Mouse (Mus musculus): ENCODE results near the gene Pbx4. TPM values are rescaled to one million over a fixed set of nuclear protein-coding genes. Genes with fewer than 3 reads are reported as not detected.

Gene Pbx4
- polyA plus RNA-seq, 1 experiment from 2014 or later, result 2.6 TPM

DNA sequence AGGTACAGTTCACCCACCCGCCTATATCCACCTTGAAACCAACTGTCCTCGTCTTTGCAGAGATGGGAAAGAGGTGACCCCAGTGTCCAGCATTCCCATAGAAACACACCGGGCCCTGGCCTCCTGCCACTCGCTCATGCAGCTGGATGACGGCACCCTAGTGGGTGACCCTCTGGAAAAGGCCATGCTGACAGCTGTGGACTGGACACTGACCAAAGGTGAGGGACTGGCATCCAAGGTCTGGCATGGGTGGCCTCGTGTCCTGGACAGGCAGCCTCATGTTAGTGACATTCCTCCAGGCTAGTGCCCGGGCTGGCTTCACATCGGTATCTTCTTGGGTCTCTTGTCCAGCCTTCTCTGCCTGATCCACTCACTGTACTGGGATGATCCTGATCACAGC lies 33.0 kb upstream of the Pbx4 start:
- no peaks in the 10 kb centered on the region for H3K9me3 ChIP-seq (replicated peaks)
- H3K4me2 ChIP-seq, result no peak overlapping the region
- WGBS, result 91% methylated on average over 8 of the region's 8 CpGs
- no peaks in the 10 kb centered on the region for H3K4me1 ChIP-seq (replicated peaks)
- H3K9ac ChIP-seq, result no peak overlapping the region
- H3K4me3 ChIP-seq, result no peak overlapping the region
- H3K27ac ChIP-seq, result no peak overlapping the region
- ATAC-seq (replicated peaks; ENCODE audit: insufficient number of reproducible peaks, insufficient read depth, low FRiP score, low read depth), result no peak
- no peaks in the 10 kb centered on the region for H3K27me3 ChIP-seq
- H3K36me3 ChIP-seq, result peaks cover 97% of the 10 kb centered on the region

DNA sequence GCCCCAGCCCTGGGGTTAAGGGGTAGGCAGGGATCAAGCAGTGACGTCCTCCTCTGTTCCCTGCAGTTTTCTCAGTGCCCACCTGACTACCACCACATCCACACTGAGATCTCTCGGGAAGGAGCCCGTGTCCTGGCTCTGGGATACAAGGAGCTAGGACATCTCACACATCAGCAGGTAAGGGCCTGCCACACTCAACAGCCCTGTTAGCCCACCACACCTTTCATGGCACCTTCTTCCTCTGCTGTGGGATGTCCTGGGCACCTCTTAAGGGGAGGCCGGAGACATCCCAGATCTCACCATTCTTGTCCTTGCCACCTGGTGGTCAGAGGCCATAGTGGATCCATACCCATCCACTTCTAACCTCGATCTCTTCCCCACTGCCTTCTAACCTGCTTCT lies 32.3 kb upstream of the Pbx4 start:
- Histone ChIP-seq H3K4me3 (no peak overlapping the region), H3K9ac (no peak overlapping the region), H3K36me3 (peaks cover 97% of the 10 kb centered on the region), H3K9me3 (replicated peaks) (no peaks in the 10 kb centered on the region), H3K4me2 (no peak overlapping the region), H3K27me3 (no peaks in the 10 kb centered on the region), H3K27ac (no peak overlapping the region), H3K4me1 (replicated peaks) (no peaks in the 10 kb centered on the region)
- 94% methylated on average over 5 of the region's 5 CpGs for WGBS
- no peak for ATAC-seq (replicated peaks; ENCODE audit: insufficient number of reproducible peaks, insufficient read depth, low FRiP score, low read depth)

DNA sequence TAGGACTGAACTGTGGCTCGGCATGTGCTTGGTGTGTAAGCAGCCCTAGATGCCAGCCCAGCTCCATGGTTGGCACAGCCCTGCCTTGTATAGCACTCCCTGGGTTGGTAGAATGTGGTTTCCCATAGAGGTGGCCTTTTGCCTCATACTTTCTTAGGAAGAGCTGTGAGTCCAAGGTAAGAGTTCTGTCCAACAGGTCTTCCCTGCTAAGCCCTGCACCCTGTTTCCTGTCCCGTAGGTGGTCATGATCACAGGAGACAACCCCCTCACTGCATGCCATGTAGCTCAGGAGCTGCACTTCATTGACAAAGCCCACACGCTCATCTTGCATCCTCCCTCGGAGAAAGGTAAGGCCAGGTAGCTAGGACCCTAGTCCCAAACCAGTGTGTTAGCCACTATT lies 30.5 kb upstream of the Pbx4 start:
- H3K36me3 ChIP-seq, result peaks cover 97% of the 10 kb centered on the region
- H3K4me3 ChIP-seq, result no peak overlapping the region
- no peaks in the 10 kb centered on the region for H3K4me1 ChIP-seq (replicated peaks)
- ATAC-seq (replicated peaks; ENCODE audit: insufficient number of reproducible peaks, insufficient read depth, low FRiP score, low read depth), result no peak
- no peak overlapping the region for H3K4me2 ChIP-seq
- no peaks in the 10 kb centered on the region for H3K9me3 ChIP-seq (replicated peaks)
- WGBS, result 93% methylated on average over 4 of the region's 4 CpGs
- no peaks in the 10 kb centered on the region for H3K27me3 ChIP-seq
- H3K27ac ChIP-seq, result no peak overlapping the region
- no peak overlapping the region for H3K9ac ChIP-seq

DNA sequence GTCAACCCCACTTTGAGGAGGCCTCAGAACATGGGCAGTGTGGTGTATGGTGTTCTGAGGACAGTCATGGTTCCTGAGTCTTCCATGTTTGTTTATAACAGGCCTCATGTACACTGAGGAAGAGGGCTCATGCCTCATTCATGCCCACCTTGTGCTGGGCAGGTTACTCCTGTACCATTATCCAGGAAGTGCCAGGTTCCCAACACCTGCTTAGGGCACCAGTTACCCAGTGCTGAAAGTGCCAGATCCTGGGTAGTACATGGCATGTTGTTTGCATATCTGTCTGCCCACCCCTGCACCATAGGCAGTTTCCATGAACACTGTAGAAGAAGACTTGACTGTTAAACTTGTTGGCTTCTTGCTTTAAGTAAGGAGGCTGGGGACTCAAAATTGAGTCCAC lies 30.1 kb upstream of the Pbx4 start:
- Histone ChIP-seq H3K4me1 (replicated peaks) (no peaks in the 10 kb centered on the region), H3K9me3 (replicated peaks) (no peaks in the 10 kb centered on the region), H3K4me3 (no peak overlapping the region), H3K4me2 (no peak overlapping the region), H3K27me3 (no peaks in the 10 kb centered on the region), H3K9ac (no peak overlapping the region), H3K36me3 (peaks cover 97% of the 10 kb centered on the region), H3K27ac (no peak overlapping the region)
- no peak for ATAC-seq (replicated peaks; ENCODE audit: insufficient number of reproducible peaks, insufficient read depth, low FRiP score, low read depth)

DNA sequence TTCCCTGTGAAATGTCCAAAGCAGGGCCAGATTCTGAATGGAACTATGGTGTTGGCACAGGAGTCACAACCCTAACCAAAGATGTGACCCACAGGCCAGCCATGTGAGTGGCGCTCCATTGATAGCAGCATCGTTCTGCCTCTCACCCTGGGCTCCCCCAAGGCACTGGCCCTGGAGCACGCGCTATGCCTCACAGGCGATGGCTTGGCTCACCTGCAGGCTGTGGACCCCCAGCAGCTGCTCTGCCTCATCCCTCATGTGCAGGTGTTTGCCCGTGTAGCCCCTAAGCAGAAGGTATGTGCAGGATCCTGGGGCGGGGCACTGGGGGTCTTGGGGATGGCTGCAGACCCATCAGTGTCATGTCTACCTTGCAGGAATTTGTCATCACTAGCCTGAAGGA lies 28.9 kb upstream of the Pbx4 start:
- Histone ChIP-seq H3K4me3 (no peak overlapping the region), H3K9me3 (replicated peaks) (no peaks in the 10 kb centered on the region), H3K4me1 (replicated peaks) (peaks cover 3% of the 10 kb centered on the region), H3K36me3 (peaks cover 96% of the 10 kb centered on the region), H3K27me3 (no peaks in the 10 kb centered on the region), H3K9ac (no peak overlapping the region), H3K4me2 (no peak overlapping the region), H3K27ac (no peak overlapping the region)
- ATAC-seq (replicated peaks; ENCODE audit: insufficient number of reproducible peaks, insufficient read depth, low FRiP score, low read depth), result no peak
- 93% methylated on average over 7 of the region's 7 CpGs for WGBS

DNA sequence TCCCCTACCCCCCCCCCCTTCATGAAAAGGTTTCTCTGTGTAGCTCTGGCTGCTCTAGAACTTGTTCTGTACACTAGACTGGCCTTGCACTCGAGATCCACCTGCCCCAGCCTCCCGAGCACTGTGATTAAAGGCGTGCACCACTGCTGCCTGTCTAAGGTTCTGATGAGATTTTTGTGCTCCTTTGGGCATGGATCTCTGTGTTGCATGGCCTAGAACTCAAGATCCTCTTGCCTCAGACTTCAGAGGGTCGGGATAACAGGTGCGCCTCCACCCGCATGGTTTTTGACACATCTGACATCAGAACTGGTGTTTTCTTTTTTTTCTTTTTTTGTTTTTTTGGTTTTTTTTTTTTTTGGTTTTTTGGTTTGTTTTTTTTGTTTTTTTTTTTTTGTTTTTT lies 27.8 kb upstream of the Pbx4 start:
- Histone ChIP-seq H3K36me3 (peaks cover 85% of the 10 kb centered on the region), H3K27ac (no peak overlapping the region), H3K9ac (no peak overlapping the region), H3K9me3 (replicated peaks) (no peaks in the 10 kb centered on the region), H3K4me3 (no peak overlapping the region), H3K4me2 (no peak overlapping the region), H3K4me1 (replicated peaks) (peaks cover 12% of the 10 kb centered on the region), H3K27me3 (no peaks in the 10 kb centered on the region)
- no peak for ATAC-seq (replicated peaks; ENCODE audit: insufficient number of reproducible peaks, insufficient read depth, low FRiP score, low read depth)
- WGBS, result 88% methylated on average over 6 of the region's 6 CpGs

DNA sequence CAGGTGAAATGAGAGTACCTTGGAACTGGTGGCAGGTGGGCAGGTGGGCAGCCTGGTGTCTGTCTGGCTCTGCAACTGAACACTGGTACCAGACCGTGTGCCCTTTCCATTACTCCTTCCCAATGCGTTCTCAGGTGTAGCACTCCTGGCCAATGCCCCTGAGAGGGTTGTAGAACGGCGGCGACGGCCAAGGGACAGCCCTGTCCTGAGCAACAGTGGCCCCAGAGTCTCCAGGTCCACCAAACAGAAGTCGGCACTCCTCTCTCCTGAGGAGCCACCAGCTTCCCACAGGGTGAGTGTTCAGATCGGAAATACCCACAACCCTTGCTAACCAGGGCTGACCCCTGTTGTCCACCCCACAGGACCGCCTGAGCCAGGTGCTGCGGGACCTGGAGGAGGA lies 27.2 kb upstream of the Pbx4 start:
- Histone ChIP-seq H3K4me2 (no peak overlapping the region), H3K9ac (no peak overlapping the region), H3K9me3 (replicated peaks) (no peaks in the 10 kb centered on the region), H3K4me1 (replicated peaks) (peaks cover 12% of the 10 kb centered on the region), H3K36me3 (peaks cover 79% of the 10 kb centered on the region), H3K27ac (no peak overlapping the region), H3K27me3 (no peaks in the 10 kb centered on the region), H3K4me3 (no peak overlapping the region)
- ATAC-seq (replicated peaks; ENCODE audit: insufficient number of reproducible peaks, insufficient read depth, low FRiP score, low read depth), result no peak
- 92% methylated on average over 10 of the region's 10 CpGs for WGBS

DNA sequence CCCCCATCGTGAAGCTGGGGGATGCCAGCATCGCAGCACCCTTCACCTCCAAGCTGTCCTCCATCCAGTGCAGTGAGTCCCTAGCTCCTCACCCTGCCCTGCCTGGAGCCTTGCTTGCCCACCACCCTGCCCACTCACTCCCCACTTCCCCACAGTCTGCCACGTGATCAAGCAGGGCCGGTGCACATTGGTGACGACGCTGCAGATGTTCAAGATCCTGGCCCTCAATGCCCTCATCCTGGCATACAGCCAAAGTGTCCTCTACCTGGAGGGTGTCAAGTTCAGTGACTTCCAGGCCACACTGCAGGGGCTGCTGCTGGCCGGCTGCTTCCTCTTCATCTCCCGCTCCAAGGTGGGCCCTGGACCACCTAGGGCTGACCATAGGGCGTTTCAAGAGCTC lies 26.8 kb upstream of the Pbx4 start:
- no peak for ATAC-seq (replicated peaks; ENCODE audit: insufficient number of reproducible peaks, insufficient read depth, low FRiP score, low read depth)
- Histone ChIP-seq H3K9me3 (replicated peaks) (no peaks in the 10 kb centered on the region), H3K4me2 (no peak overlapping the region), H3K4me1 (replicated peaks) (peaks cover 12% of the 10 kb centered on the region), H3K27ac (no peak overlapping the region), H3K36me3 (peaks cover 75% of the 10 kb centered on the region), H3K4me3 (no peak overlapping the region), H3K27me3 (no peaks in the 10 kb centered on the region), H3K9ac (no peak overlapping the region)
- WGBS, result 83% methylated on average over 9 of the region's 9 CpGs

DNA sequence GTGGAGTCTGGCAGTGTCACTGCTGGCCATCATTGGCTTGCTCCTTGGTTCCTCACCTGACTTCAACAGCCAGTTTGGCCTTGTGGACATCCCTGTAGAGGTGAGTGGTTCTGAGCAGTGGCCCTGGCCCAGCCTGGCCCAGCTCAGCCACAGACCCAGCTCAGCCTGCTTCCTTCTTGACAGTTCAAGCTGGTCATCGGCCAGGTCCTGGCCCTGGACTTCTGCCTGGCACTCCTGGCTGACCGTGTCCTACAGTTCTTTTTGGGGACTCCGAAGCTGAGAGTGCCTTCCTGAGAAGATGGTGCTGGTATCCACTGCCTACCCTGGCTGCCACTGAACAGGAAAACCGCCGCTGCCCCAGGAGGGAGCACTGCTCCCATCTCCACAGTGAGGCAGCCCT lies 25.1 kb upstream of the Pbx4 start:
- WGBS, result 88% methylated on average over 5 of the region's 5 CpGs
- ATAC-seq (replicated peaks; ENCODE audit: insufficient number of reproducible peaks, insufficient read depth, low FRiP score, low read depth), result no peak
- Histone ChIP-seq H3K27ac (no peak overlapping the region), H3K36me3 (peaks cover 66% of the 10 kb centered on the region), H3K9ac (no peak overlapping the region), H3K4me1 (replicated peaks) (peaks cover 12% of the 10 kb centered on the region), H3K4me2 (no peak overlapping the region), H3K27me3 (no peaks in the 10 kb centered on the region), H3K4me3 (no peak overlapping the region), H3K9me3 (replicated peaks) (no peaks in the 10 kb centered on the region)

DNA sequence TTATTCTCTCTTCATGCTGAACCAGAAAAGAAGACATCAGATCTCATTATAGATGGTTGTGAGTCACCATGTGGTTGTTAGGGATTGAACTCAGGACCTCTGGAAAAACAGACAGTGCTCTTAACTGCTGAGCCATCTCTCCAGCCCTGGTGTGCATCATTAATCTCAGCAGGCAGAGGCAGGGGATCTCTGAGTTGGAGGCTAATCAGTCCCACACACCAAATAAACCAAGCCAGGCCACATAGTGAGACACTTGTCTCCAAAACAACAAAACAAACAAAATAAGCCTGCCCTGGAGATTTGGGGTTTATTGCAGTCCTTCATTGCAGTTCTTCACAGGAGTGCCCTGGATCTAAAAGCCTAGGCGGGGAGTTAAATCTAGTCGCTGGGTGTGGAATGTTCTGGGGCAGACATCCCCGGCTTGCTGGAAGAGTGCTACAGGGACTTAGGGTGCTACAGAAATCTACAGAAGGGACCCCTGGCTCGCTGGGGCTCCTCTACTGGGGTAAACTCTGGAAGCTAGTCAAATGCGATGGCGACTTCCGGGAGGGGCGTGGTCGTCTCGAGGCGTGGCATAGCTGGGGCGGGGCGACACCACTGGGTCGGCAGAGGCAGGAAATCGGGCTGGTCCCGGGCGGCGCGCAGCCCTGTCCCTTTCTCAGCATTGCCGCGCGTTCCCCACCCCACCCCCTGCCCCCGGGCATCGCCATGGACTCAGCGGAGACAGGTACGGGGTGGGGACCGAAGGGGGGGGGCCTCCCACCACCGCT lies 24.0 kb upstream of the Pbx4 start, which contains the start of gene Gmip:
Gene Gmip (plus strand): TSS at position 586 of the 770 bp plus-strand sequence.
- 0 out of 2 replicates have a peak within 1 kb of the TSS, but pooled peaks have one; percentile 9 for H3K27ac ChIP-seq
- peak within 1 kb of the TSS; percentile 68 for H3K4me3 ChIP-seq
- H3K4me2 ChIP-seq, result peak within 1 kb of the TSS; percentile 97
- peaks cover 57% of the 10 kb centered on the region for H3K36me3 ChIP-seq
- H3K27me3 ChIP-seq, result no peaks in the 10 kb centered on the region
- peaks cover 12% of the 10 kb centered on the region for H3K4me1 ChIP-seq (replicated peaks)
- no peaks in the 10 kb centered on the region for H3K9me3 ChIP-seq (replicated peaks)
- peak; percentile 77 for ATAC-seq (replicated peaks; ENCODE audit: insufficient number of reproducible peaks, insufficient read depth, low FRiP score, low read depth)
- peak within 1 kb of the TSS; percentile 66 for H3K9ac ChIP-seq
- WGBS, result 6% methylated on average over 28 of the region's 28 CpGs

DNA sequence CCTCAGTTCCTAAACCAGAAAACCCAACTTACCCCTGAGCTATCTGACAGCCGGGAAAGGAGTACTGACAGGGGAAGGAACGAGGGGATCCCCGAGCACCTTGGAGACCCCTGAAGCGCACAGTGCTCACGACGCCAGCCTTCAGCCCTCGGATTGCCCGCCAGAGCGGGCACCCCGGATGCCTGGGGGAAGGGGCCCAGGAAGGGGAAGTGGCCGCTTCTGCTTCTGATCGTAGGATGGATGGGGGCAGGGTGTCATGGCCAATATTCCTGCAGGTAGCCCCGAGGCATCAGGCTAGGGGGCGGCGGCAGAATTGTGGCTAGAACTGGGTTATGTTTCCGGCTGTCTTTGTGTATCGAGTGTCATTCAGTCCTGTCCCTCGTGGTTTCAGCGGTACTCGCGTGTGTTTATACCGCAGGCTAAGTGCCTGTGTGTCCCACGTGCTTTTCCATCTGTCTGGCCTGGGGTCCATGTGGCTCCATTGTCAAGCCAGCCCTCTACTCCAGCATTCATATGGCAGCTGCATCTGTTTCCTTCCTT lies 23.4 kb upstream of the Pbx4 start:
- peak overlapping the region; percentile 97 for H3K4me2 ChIP-seq
- WGBS, result 1% methylated on average over 23 of the region's 23 CpGs
- H3K4me3 ChIP-seq, result peak overlapping the region; percentile 68
- H3K4me1 ChIP-seq (replicated peaks), result peaks cover 12% of the 10 kb centered on the region
- no peaks in the 10 kb centered on the region for H3K9me3 ChIP-seq (replicated peaks)
- ATAC-seq (replicated peaks; ENCODE audit: insufficient number of reproducible peaks, insufficient read depth, low FRiP score, low read depth), result peak; percentile 32
- H3K36me3 ChIP-seq, result peaks cover 56% of the 10 kb centered on the region
- H3K27ac ChIP-seq, result 0 out of 2 replicates have a peak overlapping the region, but pooled peaks have one; percentile 9
- H3K27me3 ChIP-seq, result no peaks in the 10 kb centered on the region
- peak overlapping the region; percentile 66 for H3K9ac ChIP-seq

DNA sequence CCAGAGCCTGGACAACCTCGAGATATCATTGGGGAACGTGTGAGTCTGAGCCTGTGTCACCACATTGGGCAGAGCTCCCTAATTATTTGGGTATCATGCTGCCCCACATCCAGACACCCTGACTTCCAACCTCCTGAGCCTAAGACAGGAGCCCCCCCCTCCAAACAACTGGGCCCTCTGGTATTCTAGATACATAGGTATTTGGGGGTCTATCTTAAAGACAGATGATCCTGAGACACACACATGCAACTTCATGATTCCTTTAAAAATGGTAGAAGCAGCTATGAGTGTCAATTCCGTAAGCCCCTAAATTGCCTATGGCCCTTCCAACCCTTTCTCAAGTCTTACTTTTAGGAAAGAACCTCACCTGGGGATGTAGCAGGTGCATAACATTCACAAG lies 22.5 kb upstream of the Pbx4 start:
- no peak overlapping the region for H3K4me3 ChIP-seq
- no peak for ATAC-seq (replicated peaks; ENCODE audit: insufficient number of reproducible peaks, insufficient read depth, low FRiP score, low read depth)
- no peak overlapping the region for H3K27ac ChIP-seq
- H3K9ac ChIP-seq, result no peak overlapping the region
- H3K4me1 ChIP-seq (replicated peaks), result peaks cover 12% of the 10 kb centered on the region
- H3K9me3 ChIP-seq (replicated peaks), result no peaks in the 10 kb centered on the region
- H3K4me2 ChIP-seq, result no peak overlapping the region
- 48% methylated on average over 3 of the region's 3 CpGs for WGBS
- peaks cover 56% of the 10 kb centered on the region for H3K36me3 ChIP-seq
- H3K27me3 ChIP-seq, result no peaks in the 10 kb centered on the region
